ENCODE assay signal across 8 mouse cellular contexts in genomic region chr14:121928375-121929137, GRCm38 (mm10). TPM values are rescaled to one million over a fixed set of nuclear protein-coding genes. Genes with fewer than 3 reads are reported as not detected.
DNase-seq lines count a peak whose midpoint lies in the region; ATAC-seq and TF ChIP-seq lines count a peak whose summit lies in the region.

No protein-coding gene starts in this region.

- H3K27ac ChIP-seq in forebrain, embryonic 14.5 days (ENCODE audit: low read depth, low read length) = no peak overlapping the region
- no peak overlapping the region for H3K27ac ChIP-seq in forebrain, embryonic 13.5 days
- H3K27ac ChIP-seq in small intestine, adult 2 months (ENCODE audit: insufficient read depth, low read depth, low read length) = peak overlapping the region; percentile 27; the same call in 1 of the 2 replicates

- no peak for ATAC-seq in forebrain, embryonic 14.5 days
- no peak for ATAC-seq in forebrain, embryonic 13.5 days
- ATAC-seq in erythroid progenitor cell, adult 5-6 weeks (replicated peaks; ENCODE audit: low FRiP score, poor library complexity, severe bottlenecking) = peak; percentile 53

- H3K9ac ChIP-seq in forebrain, embryonic 14.5 days (ENCODE audit: low read length) = no peak overlapping the region
- H3K9ac ChIP-seq in forebrain, embryonic 13.5 days = no peak overlapping the region

- TF ChIP-seq POLR2A in lung, adult 2 months (IDR thresholded peaks at IDR 0.05; ENCODE audit: borderline replicate concordance, extremely low read depth, low read depth, low read length) = no peak
- TF ChIP-seq POLR2A in small intestine, adult 2 months (IDR thresholded peaks at IDR 0.05; ENCODE audit: low read depth, low read length) = no peak

- peak; percentile 89 for DNase-seq in forebrain, embryonic 14.5 days (ENCODE audit: low spot score)
- DNase-seq in A20 (ENCODE audit: low read depth, low spot score) = peak; percentile 78
- DNase-seq in adrenal gland, postnatal 36 days = peak; percentile 45 to 62
- DNase-seq in kidney, adult 9 months = peak; percentile 71
- peak; percentile 37 for DNase-seq in lung, adult 2 months

- peak; percentile 39; the same call in 1 of the 2 replicates for TF ChIP-seq CTCF in lung, adult 2 months (IDR thresholded peaks at IDR 0.05; ENCODE audit: insufficient read depth, low read length)
- no peak for TF ChIP-seq CTCF in small intestine, adult 2 months (IDR thresholded peaks at IDR 0.05; ENCODE audit: extremely low read depth, insufficient read length, insufficient replicate concordance, low read depth, low read length)

- no peaks in the 10 kb centered on the region for H3K4me1 ChIP-seq in forebrain, embryonic 14.5 days (ENCODE audit: control insufficient read depth, insufficient read depth, low read length)
- no peaks in the 10 kb centered on the region for H3K4me1 ChIP-seq in forebrain, embryonic 13.5 days
- peaks cover 10% of the 10 kb centered on the region for H3K4me1 ChIP-seq in lung, adult 2 months (ENCODE audit: control insufficient read depth, insufficient read depth, low read length)
- H3K4me1 ChIP-seq in small intestine, adult 2 months (ENCODE audit: control insufficient read depth, insufficient read depth, insufficient read length, low read length) = peaks cover 6% of the 10 kb centered on the region

- H3K4me3 ChIP-seq in forebrain, embryonic 14.5 days (ENCODE audit: low read depth, low read length) = no peak overlapping the region
- H3K4me3 ChIP-seq in forebrain, embryonic 13.5 days = no peak overlapping the region
- no peak overlapping the region for H3K4me3 ChIP-seq in lung, adult 2 months (replicated peaks; ENCODE audit: extremely low read depth, low read depth, low read length)
- no peak overlapping the region for H3K4me3 ChIP-seq in small intestine, adult 2 months (ENCODE audit: low read depth, low read length)

- 71% methylated on average over 8 of the region's 8 CpGs for WGBS in forebrain, embryonic 14.5 days
- WGBS in forebrain, embryonic 13.5 days = 64% methylated on average over 8 of the region's 8 CpGs
- WGBS in lung, adult 2 months = 45% methylated on average over 8 of the region's 8 CpGs
- WGBS in small intestine, adult 2 months = 69% methylated on average over 8 of the region's 8 CpGs

- no peak overlapping the region for H3K4me2 ChIP-seq in forebrain, embryonic 14.5 days (ENCODE audit: low read length)
- H3K4me2 ChIP-seq in forebrain, embryonic 13.5 days = no peak overlapping the region

- H3K9me3 ChIP-seq in forebrain, embryonic 14.5 days (replicated peaks; ENCODE audit: control insufficient read depth, low read length) = no peaks in the 10 kb centered on the region
- H3K9me3 ChIP-seq in forebrain, embryonic 13.5 days (replicated peaks) = no peaks in the 10 kb centered on the region

- no peaks in the 10 kb centered on the region for H3K36me3 ChIP-seq in forebrain, embryonic 14.5 days (ENCODE audit: control insufficient read depth, insufficient read depth, low read length)
- no peaks in the 10 kb centered on the region for H3K36me3 ChIP-seq in forebrain, embryonic 13.5 days (ENCODE audit: poor library complexity, severe bottlenecking)
- peaks cover 4% of the 10 kb centered on the region; the same call in 1 of the 2 replicates for H3K36me3 ChIP-seq in small intestine, adult 2 months (ENCODE audit: control insufficient read depth, insufficient read depth, low read length)

- no peaks in the 10 kb centered on the region for H3K27me3 ChIP-seq in forebrain, embryonic 14.5 days (replicated peaks; ENCODE audit: control insufficient read depth, insufficient read depth, low read length)
- H3K27me3 ChIP-seq in forebrain, embryonic 13.5 days = no peaks in the 10 kb centered on the region
- no peaks in the 10 kb centered on the region for H3K27me3 ChIP-seq in small intestine, adult 2 months (ENCODE audit: control insufficient read depth, insufficient read depth, low read length)

RNA-seq across cellular contexts. Expression of gene Gpr18, which starts 13.0 kb away (rescaled TPM):
- polyA plus RNA-seq in forebrain, embryonic 14.5 days (2014; fragmentation: Nextera tagmentation; extraction: Ambion mirVana) = not detected in 2 replicates
- 0.14 and 0.23 TPM in 2 replicates for polyA plus RNA-seq in forebrain, embryonic 13.5 days (2015; fragmentation: Nextera tagmentation; extraction: Ambion mirVana)
- under 1 TPM; 0.23 to 0.26 TPM for total RNA-seq in adrenal gland, postnatal 36 days (2021)
- total RNA-seq in erythroid progenitor cell, adult 5-6 weeks (2015; ENCODE audit: low replicate concordance) = 4.0 TPM in 1 of 2 replicates, not detected in the other
- total RNA-seq in erythroid progenitor cell, adult 5-6 weeks (2017; ENCODE audit: low replicate concordance) = 0.64 and 2.9 TPM in 2 replicates
- 5.6 and 8.3 TPM in 2 replicates for polyA plus RNA-seq in lung, adult 2 months (2012; rRNA removed)
- 5.6 and 7.5 TPM in 2 replicates for polyA plus RNA-seq in small intestine, adult 2 months (2012; rRNA removed)

RNA-seq across cellular contexts. Expression of gene Gpr183, which starts 36.4 kb away (rescaled TPM):
- 0.74 and 1.1 TPM in 2 replicates for polyA plus RNA-seq in forebrain, embryonic 14.5 days (2014; fragmentation: Nextera tagmentation; extraction: Ambion mirVana)
- 1.3 and 1.5 TPM in 2 replicates for polyA plus RNA-seq in forebrain, embryonic 13.5 days (2015; fragmentation: Nextera tagmentation; extraction: Ambion mirVana)
- under 1 TPM; 0.36 to 0.46 TPM for total RNA-seq in adrenal gland, postnatal 36 days (2021)
- 2.5 and 4.3 TPM in 2 replicates for total RNA-seq in erythroid progenitor cell, adult 5-6 weeks (2015; ENCODE audit: low replicate concordance)
- 1.2 and 1.5 TPM in 2 replicates for total RNA-seq in erythroid progenitor cell, adult 5-6 weeks (2017; ENCODE audit: low replicate concordance)
- 2.3 and 3.1 TPM in 2 replicates for polyA plus RNA-seq in lung, adult 2 months (2012; rRNA removed)
- 1.3 and 1.8 TPM in 2 replicates for polyA plus RNA-seq in small intestine, adult 2 months (2012; rRNA removed)

RNA-seq across cellular contexts. Expression of gene Ubac2, which starts 50.1 kb away (rescaled TPM):
- 55.6 and 56.9 TPM in 2 replicates for polyA plus RNA-seq in forebrain, embryonic 14.5 days (2014; fragmentation: Nextera tagmentation; extraction: Ambion mirVana)
- 56.4 and 63.6 TPM in 2 replicates for polyA plus RNA-seq in forebrain, embryonic 13.5 days (2015; fragmentation: Nextera tagmentation; extraction: Ambion mirVana)
- 10 to 100 TPM; 35.4 to 36.5 TPM for total RNA-seq in adrenal gland, postnatal 36 days (2021)
- 8.4 and 23.4 TPM in 2 replicates for total RNA-seq in erythroid progenitor cell, adult 5-6 weeks (2015; ENCODE audit: low replicate concordance)
- 6.2 and 6.4 TPM in 2 replicates for total RNA-seq in erythroid progenitor cell, adult 5-6 weeks (2017; ENCODE audit: low replicate concordance)
- polyA plus RNA-seq in lung, adult 2 months (2012; rRNA removed) = 37.7 and 47.1 TPM in 2 replicates
- polyA plus RNA-seq in small intestine, adult 2 months (2012; rRNA removed) = 23.5 and 48.4 TPM in 2 replicates

Comparison
In these comparisons a context has a peak if more than half of its experiments do, and no peak if none do; other contexts are left out.
1. DNase-seq: peak in every context shown above with its lines; median percentile 89 in forebrain, embryonic 14.5 days; 78 in A20; 71 in kidney, adult 9 months; 54 in adrenal gland, postnatal 36 days; 37 in lung, adult 2 months.